Mouse (Mus musculus): ENCODE measurements around the gene Tuba3b. TPM values are rescaled to one million over a fixed set of nuclear protein-coding genes. Genes with fewer than 3 reads are reported as not detected.

The Tuba3b gene
- polyA plus RNA-seq, 1 experiment from 2014 or later, result not detected

- Histone ChIP-seq H3K4me3 (no peak overlapping the region), H3K27ac (replicated peaks) (no peak overlapping the region), H3K9ac (no peak overlapping the region), H3K9me3 (no peaks in the 10 kb centered on the region), H3K27me3 (no peaks in the 10 kb centered on the region), H3K36me3 (no peaks in the 10 kb centered on the region), H3K4me1 (replicated peaks) (peaks cover under 1% of the 10 kb centered on the region; the same call in 1 of the 2 replicates), H3K4me2 (no peak overlapping the region)
- WGBS, result 81% methylated on average over 5 of the region's 5 CpGs
- ATAC-seq (ENCODE audit: low read depth), result no peak
Measured at GRCm38 (mm10) chr6:145610901-145611300, 4.7 kb upstream of the Tuba3b start.

GRCm38 (mm10) chr6:145612611-145613010 is 2.9 kb upstream of the Tuba3b start:
- H3K4me1 ChIP-seq (replicated peaks), result no peaks in the 10 kb centered on the region
- H3K4me2 ChIP-seq, result no peak overlapping the region
- no peak overlapping the region for H3K9ac ChIP-seq
- H3K27me3 ChIP-seq, result no peaks in the 10 kb centered on the region
- H3K4me3 ChIP-seq, result no peak overlapping the region
- no peaks in the 10 kb centered on the region for H3K9me3 ChIP-seq
- no peak for ATAC-seq (ENCODE audit: low read depth)
- 94% methylated on average over 3 of the region's 3 CpGs for WGBS
- no peaks in the 10 kb centered on the region for H3K36me3 ChIP-seq
- no peak overlapping the region for H3K27ac ChIP-seq (replicated peaks)

- Histone ChIP-seq H3K4me2 (no peak within 1 kb of the TSS), H3K4me3 (no peak within 1 kb of the TSS), H3K9me3 (no peaks in the 10 kb centered on the region), H3K27ac (replicated peaks) (no peak within 1 kb of the TSS), H3K4me1 (replicated peaks) (no peaks in the 10 kb centered on the region), H3K27me3 (no peaks in the 10 kb centered on the region), H3K36me3 (no peaks in the 10 kb centered on the region), H3K9ac (no peak within 1 kb of the TSS)
- no peak for ATAC-seq (ENCODE audit: low read depth)
- 89% methylated on average over 7 of the region's 7 CpGs for WGBS
Measured at GRCm38 (mm10) chr6:145614219-145614618, 1.3 kb upstream of the Tuba3b start, which contains the start of gene Lmntd1. Lmntd1 (minus strand) TSS chr6:145614319.

GRCm38 (mm10) chr6:145616402-145617229 is 1.1 kb downstream of the Tuba3b start:
- 91% methylated on average over 5 of the region's 5 CpGs for WGBS
- H3K27me3 ChIP-seq, result no peaks in the 10 kb centered on the region
- H3K36me3 ChIP-seq, result no peaks in the 10 kb centered on the region
- H3K4me1 ChIP-seq (replicated peaks), result no peaks in the 10 kb centered on the region
- H3K9ac ChIP-seq, result no peak overlapping the region
- H3K27ac ChIP-seq (replicated peaks), result no peak overlapping the region
- no peak for ATAC-seq (ENCODE audit: low read depth)
- no peak overlapping the region for H3K4me2 ChIP-seq
- H3K4me3 ChIP-seq, result no peak overlapping the region
- H3K9me3 ChIP-seq, result no peaks in the 10 kb centered on the region

GRCm38 (mm10) chr6:145623141-145623540 is 7.6 kb downstream of the Tuba3b start:
- no peak for ATAC-seq (ENCODE audit: low read depth)
- Histone ChIP-seq H3K9me3 (no peaks in the 10 kb centered on the region), H3K27ac (replicated peaks) (no peak overlapping the region), H3K9ac (no peak overlapping the region), H3K4me3 (no peak overlapping the region), H3K27me3 (no peaks in the 10 kb centered on the region), H3K36me3 (no peaks in the 10 kb centered on the region), H3K4me2 (no peak overlapping the region), H3K4me1 (replicated peaks) (0 out of 2 replicates have a peak, but pooled peaks cover 2% of the 10 kb centered on the region)
- WGBS, result 86% methylated on average over 4 of the region's 4 CpGs

GRCm38 (mm10) chr6:145630269-145630668 is 14.7 kb downstream of the Tuba3b start:
- H3K27ac ChIP-seq (replicated peaks), result no peak overlapping the region
- 60% methylated on average over 6 of the region's 6 CpGs for WGBS
- H3K4me1 ChIP-seq (replicated peaks), result peaks cover 7% of the 10 kb centered on the region; the same call in 1 of the 2 replicates
- H3K4me3 ChIP-seq, result no peak overlapping the region
- H3K9ac ChIP-seq, result no peak overlapping the region
- ATAC-seq (ENCODE audit: low read depth), result no peak
- no peaks in the 10 kb centered on the region for H3K9me3 ChIP-seq
- no peaks in the 10 kb centered on the region for H3K36me3 ChIP-seq
- no peaks in the 10 kb centered on the region for H3K27me3 ChIP-seq
- H3K4me2 ChIP-seq, result no peak overlapping the region

GRCm38 (mm10) chr6:145634454-145634853 is 18.9 kb downstream of the Tuba3b start:
- Histone ChIP-seq H3K36me3 (no peaks in the 10 kb centered on the region), H3K9ac (no peak overlapping the region), H3K9me3 (0 out of 2 replicates have a peak, but pooled peaks cover 1% of the 10 kb centered on the region), H3K4me3 (no peak overlapping the region), H3K27me3 (no peaks in the 10 kb centered on the region), H3K27ac (replicated peaks) (no peak overlapping the region), H3K4me2 (no peak overlapping the region), H3K4me1 (replicated peaks) (no peaks in the 10 kb centered on the region)
- ATAC-seq (ENCODE audit: low read depth), result no peak
- 84% methylated on average over 2 of the region's 2 CpGs for WGBS

GRCm38 (mm10) chr6:145636682-145637081 is 21.1 kb downstream of the Tuba3b start:
- Histone ChIP-seq H3K4me1 (replicated peaks) (no peaks in the 10 kb centered on the region), H3K36me3 (no peaks in the 10 kb centered on the region)
- WGBS, result 83% methylated on average over 4 of the region's 4 CpGs

GRCm38 (mm10) chr6:145638248-145638647 is 22.7 kb downstream of the Tuba3b start:
- no peak overlapping the region for H3K4me3 ChIP-seq
- no peak for ATAC-seq (ENCODE audit: low read depth)
- no peak overlapping the region for H3K27ac ChIP-seq (replicated peaks)
- WGBS, result 76% methylated on average over 6 of the region's 6 CpGs
- H3K4me1 ChIP-seq (replicated peaks), result no peaks in the 10 kb centered on the region
- H3K9me3 ChIP-seq, result peaks cover 12% of the 10 kb centered on the region; the same call in 1 of the 2 replicates
- H3K4me2 ChIP-seq, result no peak overlapping the region
- no peaks in the 10 kb centered on the region for H3K27me3 ChIP-seq
- no peak overlapping the region for H3K9ac ChIP-seq
- no peaks in the 10 kb centered on the region for H3K36me3 ChIP-seq

More at GRCm38 (mm10) chr6:145636682-145637081, 21.1 kb downstream of the Tuba3b start:
- peaks cover 12% of the 10 kb centered on the region; the same call in 1 of the 2 replicates for H3K9me3 ChIP-seq
- H3K4me2 ChIP-seq, result no peak overlapping the region
- H3K9ac ChIP-seq, result no peak overlapping the region
- H3K27me3 ChIP-seq, result no peaks in the 10 kb centered on the region
- no peak overlapping the region for H3K27ac ChIP-seq (replicated peaks)
- no peak for ATAC-seq (ENCODE audit: low read depth)
- no peak overlapping the region for H3K4me3 ChIP-seq

GRCm38 (mm10) chr6:145640971-145641506 is 25.5 kb downstream of the Tuba3b start:
- Histone ChIP-seq H3K27me3 (no peaks in the 10 kb centered on the region), H3K36me3 (no peaks in the 10 kb centered on the region), H3K9ac (no peak overlapping the region), H3K4me3 (no peak overlapping the region), H3K4me1 (replicated peaks) (no peaks in the 10 kb centered on the region), H3K9me3 (peaks cover 12% of the 10 kb centered on the region; the same call in 1 of the 2 replicates), H3K4me2 (no peak overlapping the region), H3K27ac (replicated peaks) (no peak overlapping the region)
- ATAC-seq (ENCODE audit: low read depth), result no peak
- WGBS, result 87% methylated on average over 4 of the region's 4 CpGs

- H3K4me3 ChIP-seq, result no peak overlapping the region
- H3K27me3 ChIP-seq, result no peaks in the 10 kb centered on the region
- 86% methylated on average over 2 of the region's 2 CpGs for WGBS
- ATAC-seq (ENCODE audit: low read depth), result no peak
- H3K9ac ChIP-seq, result no peak overlapping the region
- no peaks in the 10 kb centered on the region for H3K9me3 ChIP-seq
- no peaks in the 10 kb centered on the region for H3K36me3 ChIP-seq
- no peak overlapping the region for H3K27ac ChIP-seq (replicated peaks)
- H3K4me1 ChIP-seq (replicated peaks), result no peaks in the 10 kb centered on the region
- no peak overlapping the region for H3K4me2 ChIP-seq
Measured at GRCm38 (mm10) chr6:145651976-145652375, 36.4 kb downstream of the Tuba3b start.

GRCm38 (mm10) chr6:145652986-145653385 is 37.4 kb downstream of the Tuba3b start:
- no peak overlapping the region for H3K9ac ChIP-seq
- H3K36me3 ChIP-seq, result no peaks in the 10 kb centered on the region
- no peaks in the 10 kb centered on the region for H3K4me1 ChIP-seq (replicated peaks)
- no peak overlapping the region for H3K27ac ChIP-seq (replicated peaks)
- H3K27me3 ChIP-seq, result no peaks in the 10 kb centered on the region
- no peak for ATAC-seq (ENCODE audit: low read depth)
- no peak overlapping the region for H3K4me3 ChIP-seq
- H3K4me2 ChIP-seq, result no peak overlapping the region
- H3K9me3 ChIP-seq, result no peaks in the 10 kb centered on the region
- WGBS, result 82% methylated on average over 5 of the region's 5 CpGs

Data from neural tube, embryonic 13.5 days (tissue).